Mouse (Mus musculus): ENCODE results near the gene Fry. TPM values are rescaled to one million over a fixed set of nuclear protein-coding genes. Genes with fewer than 3 reads are reported as not detected.

The Fry gene
- 10.3 TPM for polyA plus RNA-seq (2017; shearing (Covaris generic))

DNA sequence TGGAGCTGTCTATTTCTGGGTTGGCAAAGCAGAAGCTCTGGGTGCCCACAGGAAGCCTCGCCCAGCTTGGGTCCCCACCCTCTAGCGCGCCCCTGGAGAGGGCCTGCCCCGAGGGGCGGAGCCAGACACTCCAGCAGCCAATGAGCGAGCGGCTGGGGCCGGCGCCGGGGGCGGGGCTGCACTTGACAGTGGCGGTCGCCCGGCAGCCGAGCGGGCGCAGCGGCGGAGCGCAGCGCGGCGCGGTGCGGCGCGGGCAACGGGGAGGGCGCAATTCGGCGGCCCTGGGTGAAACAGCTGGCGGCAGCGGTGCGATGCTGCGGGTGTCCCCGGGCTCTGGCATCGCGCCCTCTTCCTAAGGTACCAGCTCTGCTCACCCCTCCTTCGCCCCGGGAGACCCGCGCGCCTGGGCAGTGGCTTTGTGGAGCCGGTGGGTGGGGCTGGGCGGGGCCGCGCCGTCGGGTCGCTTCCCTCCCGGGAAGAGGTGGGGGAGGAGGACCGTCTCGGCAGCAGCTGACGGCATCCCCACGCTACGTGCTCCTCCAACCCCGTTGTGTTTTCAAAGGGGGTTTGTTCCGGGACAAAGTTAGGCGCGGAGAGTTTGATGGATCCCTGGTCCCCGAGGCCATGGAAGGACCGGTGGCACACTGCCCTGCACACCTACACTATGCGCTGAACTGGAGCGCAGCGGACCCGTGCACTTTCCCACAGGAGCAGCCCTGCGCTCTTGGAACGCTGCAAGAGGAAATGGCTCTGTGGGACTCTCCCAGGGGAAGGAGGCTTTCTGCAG, at the start of gene Fry:
Gene Fry, plus strand, starts transcription at position 191 of the 787 bp plus-strand sequence.

DNA sequence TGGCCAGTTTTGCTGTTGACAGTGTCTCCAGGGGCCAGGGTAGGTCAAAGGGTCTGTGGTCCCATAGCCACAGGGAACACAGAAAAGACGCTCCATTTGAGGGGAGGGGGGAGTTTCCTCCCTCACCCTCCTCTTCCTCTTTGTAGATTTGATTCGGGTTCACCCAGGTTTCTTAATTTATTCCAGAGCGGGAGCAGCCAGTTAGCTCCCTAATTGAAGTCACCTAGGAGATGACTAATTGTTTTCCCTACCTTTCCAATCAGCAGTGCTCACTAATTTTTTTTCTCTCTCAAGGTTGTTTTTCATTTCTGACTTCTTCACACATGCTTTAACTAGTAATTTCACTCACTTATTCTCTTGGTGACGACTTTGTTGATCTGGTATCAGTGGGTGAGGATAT, 399.6 kb downstream of the Fry start, which contains the start of gene Zar1l:
Gene Zar1l, minus strand, starts transcription at position 101 of the 400 bp plus-strand sequence.

DNA sequence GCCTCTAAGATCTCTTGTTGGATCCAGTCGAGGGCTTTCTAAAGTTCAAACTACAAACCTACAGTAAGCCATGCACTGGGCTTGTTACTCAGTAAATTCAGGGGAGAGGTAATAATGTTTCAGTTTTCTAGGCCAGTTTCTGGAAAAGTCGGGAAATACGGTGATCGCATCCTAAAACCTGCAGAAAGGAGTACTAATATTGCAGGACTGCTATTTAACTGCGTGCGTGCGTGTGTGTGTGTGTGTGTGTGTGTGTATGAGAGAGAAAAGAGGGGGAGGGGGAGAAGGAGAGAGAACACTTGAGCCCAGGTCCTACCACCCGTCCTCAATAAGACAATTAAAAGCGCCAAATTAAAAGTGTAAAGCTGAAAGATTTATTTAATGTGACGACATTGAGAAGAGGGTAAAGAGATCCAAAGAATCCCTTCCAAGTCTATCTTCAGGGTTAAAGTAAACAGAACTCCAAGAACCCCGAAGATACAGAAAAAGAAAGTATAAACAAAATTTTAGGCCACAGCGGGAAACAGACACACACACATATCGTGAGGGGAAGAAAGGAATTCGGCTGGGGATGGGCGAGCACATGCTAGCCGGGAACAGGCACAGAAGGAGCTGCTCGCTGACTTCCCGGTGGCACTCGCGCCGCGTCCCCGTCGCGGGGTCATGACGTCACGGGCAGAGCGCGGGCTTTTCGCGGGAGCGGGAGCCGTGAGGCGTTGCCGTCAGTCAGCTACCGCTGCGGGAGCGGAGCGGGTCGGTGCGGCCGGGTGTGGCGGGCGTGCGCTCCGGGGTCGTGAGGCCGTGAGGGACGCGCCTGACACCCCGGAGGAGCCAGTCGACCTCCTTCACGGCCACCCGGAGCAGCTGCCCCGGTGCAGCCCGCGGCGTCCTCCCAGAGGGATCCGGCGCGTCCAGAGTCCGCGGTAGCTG, 403.8 kb downstream of the Fry start, which contains the start of gene Brca2:
Gene Brca2, plus strand, starts transcription at position 694 of the 930 bp plus-strand sequence.

Other genes with a start within 250 kb of the Fry start
- not detected for gene Rxfp2, start 100.0 kb upstream of the Fry start, polyA plus RNA-seq (2017; shearing (Covaris generic))

Measured in activated CD4-positive, CD25-positive, alpha-beta regulatory T cell, adult 9 weeks (primary cell).